20 mouse cellular contexts compared by ENCODE assay signal in the genomic region with DNA sequence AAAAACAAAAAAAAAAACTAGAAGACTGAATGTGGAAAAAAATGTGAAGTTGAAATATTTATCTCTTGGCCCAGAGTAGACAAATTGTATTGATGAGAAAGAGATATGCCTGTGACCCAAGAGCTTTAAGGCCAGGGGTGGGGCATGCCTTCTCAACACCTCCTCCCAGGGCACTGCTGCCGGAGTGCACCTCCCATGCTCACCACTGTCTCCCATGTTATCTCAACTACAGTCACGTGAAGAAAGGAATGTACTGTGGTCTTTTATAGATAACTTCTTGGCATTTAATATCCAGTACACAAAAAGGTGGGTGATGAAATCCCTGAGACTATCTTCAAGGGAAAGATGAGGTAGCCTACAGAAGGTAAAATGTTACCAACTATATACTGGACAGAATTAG.
DNase-seq lines count a peak whose midpoint lies in the region; ATAC-seq and TF ChIP-seq lines count a peak whose summit lies in the region.
"Had no signal": no experiment of that assay in that cellular context is flagged by ENCODE, and none has a peak within 500 bp of the region (broad histone marks: within the 10 kb centered on the region; RNA-seq: fewer than 3 reads in every experiment).

No protein-coding gene starts in this region.

- H3K36me3 ChIP-seq in heart, embryonic 13.5 days: peaks cover 11% of the 10 kb centered on the region
- H3K36me3 ChIP-seq in liver, embryonic 13.5 days: no peaks in the 10 kb centered on the region
- H3K36me3 ChIP-seq in myocyte (ENCODE audit: control insufficient read depth, insufficient read depth): no peaks in the 10 kb centered on the region
- H3K36me3 ChIP-seq: forebrain, embryonic 10.5 days; hindbrain, embryonic 10.5 days; midbrain, embryonic 10.5 days had no signal

- intact Hi-C loops in heart, postnatal 36 days (cut with DNase I): no loop called here

- H3K9ac ChIP-seq in heart, embryonic 13.5 days: no peak overlapping the region
- H3K9ac ChIP-seq in liver, embryonic 13.5 days: no peak overlapping the region

- H3K4me1 ChIP-seq in heart, embryonic 13.5 days: peaks cover 73% of the 10 kb centered on the region
- peaks cover 26% of the 10 kb centered on the region for H3K4me1 ChIP-seq in liver, embryonic 13.5 days (replicated peaks)
- H3K4me1 ChIP-seq: hindbrain, embryonic 10.5 days had no signal

- no peak overlapping the region for H3K4me2 ChIP-seq in heart, embryonic 13.5 days
- H3K4me2 ChIP-seq in liver, embryonic 13.5 days: 0 out of 2 replicates have a peak overlapping the region, but pooled peaks have one; percentile 24
- no peak overlapping the region for H3K4me2 ChIP-seq in myocyte (ENCODE audit: low read depth)

- DNase-seq in heart, postnatal 36 days: no peak
- peak; percentile 66 for DNase-seq in c-Kit-positive CD71-positive TER-119-positive erythroid progenitor cells, embryonic 14.5 days (ENCODE audit: low spot score)
- peak; percentile 53 for DNase-seq in liver, embryonic 13.5 days
- DNase-seq in layer of hippocampus, adult 2 months (ENCODE audit: low spot score in 2 of 2): no peak
- DNase-seq in right cerebral cortex, postnatal 10 days (ENCODE audit: low spot score in 2 of 2): no peak
- no peak for DNase-seq in urinary bladder, postnatal 10 days (ENCODE audit: low spot score)
- DNase-seq: adrenal gland, adult 8-10 months; cerebellum, adult 11 months; cerebellum, postnatal 14 days; embryo, embryonic 11 days; kidney, adult 18-20 months; kidney, postnatal 14 days; lung, postnatal 10 days; right cerebral cortex, postnatal 4 days had no signal

- no peak for TF ChIP-seq CTCF in layer of hippocampus, adult 2 months (conservative IDR thresholded peaks at IDR 0.05)

- H3K9me3 ChIP-seq in heart, embryonic 13.5 days: no peaks in the 10 kb centered on the region
- H3K9me3 ChIP-seq in liver, embryonic 13.5 days (replicated peaks): no peaks in the 10 kb centered on the region
- H3K9me3 ChIP-seq: forebrain, embryonic 10.5 days; hindbrain, embryonic 10.5 days; midbrain, embryonic 10.5 days had no signal

- H3K4me3 ChIP-seq in heart, embryonic 13.5 days: no peak overlapping the region
- H3K4me3 ChIP-seq in liver, embryonic 13.5 days (replicated peaks): no peak overlapping the region
- H3K4me3 ChIP-seq in myocyte: no peak overlapping the region
- H3K4me3 ChIP-seq in layer of hippocampus, adult 2 months: no peak overlapping the region
- H3K4me3 ChIP-seq: forebrain, embryonic 10.5 days; hindbrain, embryonic 10.5 days; midbrain, embryonic 10.5 days had no signal

- H3ac ChIP-seq in myocyte (ENCODE audit: control insufficient read depth, insufficient read length): no peak overlapping the region

- no peaks in the 10 kb centered on the region for H3K79me2 ChIP-seq in myocyte (ENCODE audit: control insufficient read depth, insufficient read depth)

- no peak for TF ChIP-seq POLR2A in myocyte (IDR thresholded peaks at IDR 0.05; ENCODE audit: insufficient read length, low read depth)

- ATAC-seq in heart, embryonic 13.5 days (ENCODE audit: extremely low read depth, insufficient number of reproducible peaks, low FRiP score, low TSS enrichment): no peak
- ATAC-seq in liver, embryonic 13.5 days (ENCODE audit: low read depth): peak; percentile 98
- ATAC-seq: Patski had no signal

- no peaks in the 10 kb centered on the region for H3K27me3 ChIP-seq in heart, embryonic 13.5 days (replicated peaks)
- H3K27me3 ChIP-seq in liver, embryonic 13.5 days: no peaks in the 10 kb centered on the region
- H3K27me3 ChIP-seq in myocyte (ENCODE audit: control insufficient read depth, insufficient read depth, insufficient read length): no peaks in the 10 kb centered on the region
- H3K27me3 ChIP-seq: Patski had no signal

- WGBS in heart, embryonic 13.5 days: 13% methylated on average over 2 of the region's 2 CpGs
- WGBS in liver, embryonic 13.5 days (ENCODE audit: insufficient replicate concordance): 15% methylated on average over 2 of the region's 2 CpGs

- peak overlapping the region; percentile 8; the same call in 1 of the 2 replicates for H3K27ac ChIP-seq in heart, embryonic 13.5 days (replicated peaks)
- H3K27ac ChIP-seq in liver, embryonic 13.5 days: peak overlapping the region; percentile 70
- H3K27ac ChIP-seq in layer of hippocampus, adult 2 months: no peak overlapping the region
- H3K27ac ChIP-seq: forebrain, embryonic 10.5 days; hindbrain, embryonic 10.5 days; midbrain, embryonic 10.5 days had no signal

TF ChIP-seq in myocyte, 11 proteins besides CTCF, POLR2A, EP300 and RAD21:
- peak; percentile 17 for TF ChIP-seq USF1 (IDR thresholded peaks at IDR 0.05; ENCODE audit: low read depth)
- TF ChIP-seq E2F4 (IDR thresholded peaks at IDR 0.05; ENCODE audit: insufficient read depth): no peak
- no peak for TF ChIP-seq CEBPB (IDR thresholded peaks at IDR 0.05; ENCODE audit: insufficient read depth, poor library complexity, severe bottlenecking)

Comparison
In these comparisons a context has a peak if more than half of its experiments do, and no peak if none do; other contexts are left out.
1. DNase-seq: peak in c-Kit-positive CD71-positive TER-119-positive erythroid progenitor cells, embryonic 14.5 days (single experiment) and liver, embryonic 13.5 days (single experiment); none in heart, postnatal 36 days (0 of 2), layer of hippocampus, adult 2 months (0 of 2), right cerebral cortex, postnatal 10 days (0 of 2) and urinary bladder, postnatal 10 days (single experiment).